Mouse (Mus musculus) lung, postnatal 0 days (tissue): Measurements from ENCODE around the gene Shb.

Experiments used
- CTCF ChIP-seq: IDR thresholded peaks from 2 replicates; pipeline ENCODE4 v1.5.1; 2016; ENCODE audit warnings: antibody characterized with exemption, mild to moderate bottlenecking
- EP300 ChIP-seq: IDR thresholded peaks from 2 replicates; pipeline ENCODE4 v1.6.1; 2016; ENCODE audit warnings: antibody characterized with exemption, mild to moderate bottlenecking, control low read depth

- TF ChIP-seq EP300 (no peak), CTCF (no peak)
These were observed 101.0 kb downstream of the Shb start for GRCm38 (mm10) chr4:45431316-45431715.
